Mouse (Mus musculus) induced T-regulatory cell, adult 2 months (primary cell): ENCODE measurements at regions not wholly inside any gene's neighbourhood (a gene's known extent, or its start where the extent isn't known, plus 50 kb on each side); places are given as distances from the start of the nearest gene placed in this dataset.

Source experiments
- DNase-seq: peaks from one replicate; pipeline ENCODE4 v3.0.0-alpha.2; 2012; ENCODE audit warnings: low read depth

GRCm38 (mm10) chr1:64295512-64295945 is 173.4 kb upstream of the Klf7 start:
- DNase-seq, result no peak

GRCm38 (mm10) chr1:64295051-64295450 is 173.0 kb upstream of the Klf7 start:
- DNase-seq, result no peak

DNA sequence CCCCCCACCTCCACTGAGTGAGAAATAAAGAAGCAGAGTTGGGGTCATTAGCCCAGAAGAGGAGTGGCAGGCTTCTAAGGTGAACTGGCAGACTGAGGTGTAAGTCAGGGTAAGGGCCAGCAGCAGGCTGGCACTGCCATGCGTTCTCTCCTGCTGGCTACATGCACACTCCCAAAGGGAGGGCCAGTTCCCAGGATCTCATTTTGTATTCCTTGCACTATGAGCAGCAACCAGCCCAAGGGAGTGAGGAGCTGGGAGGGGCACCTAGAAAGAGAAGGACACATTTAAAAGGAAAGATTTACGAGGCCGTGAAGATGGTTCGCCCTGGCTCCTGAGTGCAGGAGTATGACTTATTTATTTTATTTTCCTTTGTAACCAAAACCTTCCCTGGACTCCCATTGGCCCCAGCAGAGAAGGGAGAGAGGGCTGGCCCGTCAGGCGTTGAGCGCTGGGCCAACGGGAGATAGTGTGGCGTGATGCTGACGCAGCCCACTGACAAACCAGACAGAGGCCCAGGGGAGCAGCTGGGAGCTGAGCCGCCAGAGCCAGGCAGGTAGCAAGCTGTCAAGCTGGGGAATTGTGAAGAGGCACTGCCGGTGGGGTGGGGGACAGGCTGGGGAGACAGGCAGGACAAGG is 166.8 kb upstream of the Klf7 start:
- no peak for DNase-seq

DNA sequence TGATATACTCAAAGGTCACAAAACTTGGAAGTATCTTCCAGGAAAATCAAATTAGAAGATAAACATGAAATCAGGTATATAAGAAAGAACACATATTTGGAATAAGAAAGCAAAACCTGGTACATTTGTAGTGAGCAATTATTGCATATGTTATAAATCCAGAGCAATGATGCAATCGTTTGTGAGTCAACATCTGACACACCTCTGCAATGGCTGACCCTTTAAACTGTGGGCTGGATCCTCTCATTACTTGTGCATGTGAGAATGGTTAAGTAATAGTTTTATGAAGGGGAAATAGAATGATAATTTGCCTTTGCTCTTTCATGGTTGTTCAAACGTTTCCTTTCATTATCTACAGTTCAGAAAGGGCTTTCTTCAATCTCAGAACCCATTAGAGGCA is 165.0 kb upstream of the Klf7 start:
- DNase-seq, result no peak

- no peak for DNase-seq
Measured at GRCm38 (mm10) chr1:64284656-64285055, 162.6 kb upstream of the Klf7 start.

DNA sequence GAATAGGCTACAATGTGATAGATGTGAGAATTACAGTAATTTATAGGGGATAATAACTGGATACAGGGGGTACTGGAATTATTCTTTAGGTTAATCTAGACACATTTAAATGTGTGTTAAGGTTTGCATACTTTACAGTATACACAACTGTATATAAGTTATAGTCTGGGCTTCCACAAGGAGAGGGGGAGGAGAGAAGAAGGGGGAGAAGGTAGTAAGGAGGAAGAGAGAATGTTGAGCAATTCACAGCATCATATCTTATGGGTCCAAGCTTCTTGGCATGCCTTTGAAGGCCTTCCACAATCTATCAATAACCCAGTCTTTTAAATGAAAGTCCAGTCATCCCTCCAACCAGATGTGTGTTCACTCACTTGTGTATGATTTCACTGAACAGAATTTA is 153.8 kb upstream of the Klf7 start:
- no peak for DNase-seq

GRCm38 (mm10) chr1:64275086-64275802 is 153.2 kb upstream of the Klf7 start:
- no peak for DNase-seq

DNA sequence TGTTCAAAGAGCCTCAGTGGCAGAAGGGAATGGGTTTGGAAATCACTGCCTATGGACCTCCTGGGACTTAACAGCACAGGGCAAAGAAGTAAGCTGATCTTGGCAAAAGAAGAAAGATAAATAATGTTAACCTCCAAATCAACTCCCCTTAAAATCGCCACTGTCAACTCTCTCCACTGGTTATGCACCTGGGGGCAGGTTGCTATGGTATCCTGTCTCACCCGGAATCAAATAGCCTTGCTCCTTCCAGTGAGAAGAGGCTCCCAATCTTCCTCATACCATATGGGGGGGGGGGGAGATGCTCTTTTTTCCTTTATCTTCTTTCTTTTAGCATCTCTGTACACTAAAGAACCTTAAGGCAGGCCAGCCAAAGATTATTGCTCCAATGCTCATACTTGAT is 135.2 kb upstream of the Klf7 start:
- DNase-seq, result no peak

DNA sequence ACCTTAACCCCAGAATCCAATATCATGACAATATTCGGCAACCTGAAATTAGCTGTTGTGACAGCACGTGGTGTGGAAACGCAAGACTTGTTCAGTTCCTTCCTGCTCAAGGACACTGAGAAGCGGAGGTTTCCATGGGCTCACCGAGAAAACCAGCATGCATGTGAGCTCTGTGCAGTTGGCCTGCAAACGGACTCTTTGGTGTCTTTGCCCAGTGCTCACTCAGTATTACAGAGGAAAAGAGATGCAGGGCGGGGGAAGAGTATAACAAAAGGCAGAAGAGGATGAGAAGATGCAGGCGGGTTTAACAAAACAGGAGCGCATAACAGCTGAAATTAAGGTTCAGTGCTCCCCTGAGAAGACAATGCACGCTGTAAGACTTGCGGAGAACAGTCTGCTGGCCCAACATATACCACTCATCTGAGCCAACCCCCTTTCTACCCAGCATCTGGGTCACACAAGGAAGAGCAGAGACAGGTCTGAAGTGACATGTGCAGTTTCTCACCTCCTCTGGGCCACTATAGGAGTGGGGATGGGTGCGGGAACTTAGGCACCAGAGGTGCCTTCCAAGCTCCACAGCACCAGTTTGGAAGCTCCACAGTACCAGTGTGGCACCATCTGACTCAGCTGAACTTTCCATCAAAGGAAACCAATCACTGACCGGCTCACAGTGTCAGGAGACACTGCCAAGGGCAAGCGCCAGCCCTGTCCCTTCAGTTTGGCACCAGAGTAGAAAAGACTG is 133.6 kb upstream of the Klf7 start:
- no peak for DNase-seq

DNA sequence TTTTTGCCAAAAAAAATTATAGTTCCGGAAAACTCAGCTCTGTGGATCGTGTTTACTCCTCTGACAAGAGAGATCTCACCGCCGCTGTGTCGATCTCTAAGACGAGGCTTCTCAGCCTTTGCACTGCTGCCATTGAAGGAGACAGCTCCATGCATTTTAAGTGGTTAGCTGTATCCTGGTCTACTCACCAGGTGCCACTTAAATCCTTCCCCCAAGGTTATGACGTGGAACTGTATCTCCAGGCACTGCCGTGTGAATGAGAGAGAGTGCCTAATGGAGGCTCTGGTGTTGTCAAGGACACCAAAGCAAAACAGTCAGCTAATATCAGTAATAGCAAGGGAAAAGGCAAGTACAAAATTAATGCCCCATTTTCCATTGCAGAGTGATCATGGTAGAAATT is 132.6 kb upstream of the Klf7 start:
- no peak for DNase-seq

- DNase-seq, result no peak
Measured at GRCm38 (mm10) chr1:64253996-64254395, 131.9 kb upstream of the Klf7 start.

DNA sequence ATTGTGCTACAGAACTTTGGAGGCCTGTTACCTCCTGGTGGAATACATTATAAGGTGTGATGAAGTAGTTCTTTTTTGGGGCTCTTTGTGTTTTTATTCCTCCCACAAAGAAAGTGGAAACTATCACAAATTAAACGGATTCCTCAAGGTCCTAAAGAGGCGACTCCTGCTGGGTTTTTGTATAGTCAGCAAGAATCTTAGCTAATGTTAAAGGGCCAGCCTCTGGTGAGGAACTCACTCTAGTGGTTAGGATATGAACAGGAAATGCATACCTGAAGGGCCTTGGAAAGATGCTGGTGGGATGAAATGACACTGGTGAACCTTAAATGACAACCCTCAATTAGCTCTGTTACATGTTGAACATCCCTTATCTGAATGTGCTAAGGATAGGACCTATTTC is 120.3 kb upstream of the Klf7 start:
- no peak for DNase-seq

GRCm38 (mm10) chr1:64229654-64230053 is 107.6 kb upstream of the Klf7 start:
- DNase-seq, result no peak

- DNase-seq, result no peak
Measured at GRCm38 (mm10) chr1:64226001-64226918, 104.2 kb upstream of the Klf7 start.

DNA sequence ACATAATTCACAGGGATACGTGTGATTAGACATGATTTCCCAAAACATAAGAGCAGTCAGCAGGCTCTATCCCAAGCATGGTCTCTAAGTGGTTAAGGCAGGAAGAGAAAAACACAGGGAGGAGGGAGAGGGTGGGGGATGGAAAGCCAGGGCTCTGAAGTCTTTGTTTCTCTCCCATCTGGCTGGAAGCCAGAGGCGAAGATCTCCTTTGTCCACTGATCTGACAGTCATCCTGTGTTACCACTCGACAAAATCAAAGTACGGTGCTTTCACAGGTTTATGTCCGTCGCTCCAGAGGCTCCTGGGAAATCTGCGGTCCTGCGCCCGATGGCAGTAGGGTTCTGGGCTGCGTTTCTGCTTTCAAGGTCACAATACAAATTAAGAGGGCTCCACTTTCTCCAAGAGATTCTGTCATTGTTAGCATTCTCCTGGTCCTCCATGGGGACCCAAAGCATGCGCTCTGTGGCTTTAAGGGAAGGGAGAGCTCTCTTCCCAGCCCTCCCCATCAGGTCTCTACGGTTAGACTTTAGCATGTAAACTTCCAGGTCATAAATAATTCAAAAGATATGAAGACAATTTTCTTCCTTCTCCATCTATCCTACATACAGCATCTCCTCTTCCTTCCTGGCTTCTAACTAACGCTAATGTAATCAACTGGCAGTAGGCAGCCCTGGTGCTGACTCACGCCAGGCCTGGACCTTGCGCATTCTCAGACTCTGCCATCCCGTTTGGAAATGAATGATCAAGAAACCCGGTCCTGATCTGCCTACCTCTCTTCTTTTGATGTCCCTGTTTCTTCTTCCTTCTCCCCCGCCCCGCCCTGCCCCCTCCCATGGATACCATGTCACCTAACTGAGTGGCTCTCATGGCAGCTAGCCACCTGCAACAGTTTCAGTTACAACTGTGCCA is 102.0 kb upstream of the Klf7 start:
- DNase-seq, result no peak

DNA sequence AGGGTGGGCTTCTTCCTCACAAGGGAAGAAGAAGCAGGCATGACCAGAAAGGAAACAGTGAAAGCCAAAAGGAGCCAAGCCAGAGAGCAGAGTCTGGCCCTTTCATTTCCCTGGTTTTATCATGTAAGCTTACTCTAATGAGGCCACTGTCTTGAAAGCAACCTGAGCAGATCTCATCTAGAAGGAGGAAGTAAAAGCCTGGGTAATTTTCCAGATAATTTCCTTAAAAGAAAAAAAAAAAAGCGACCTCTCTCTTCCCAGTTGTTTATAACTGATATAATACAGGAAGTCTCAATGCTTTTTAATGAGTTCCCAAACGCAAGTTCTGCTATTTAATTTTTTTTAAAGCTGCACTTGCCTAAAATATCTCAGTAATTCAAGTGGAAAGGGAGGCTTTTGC is 100.4 kb upstream of the Klf7 start:
- DNase-seq, result no peak

- no peak for DNase-seq
Measured at GRCm38 (mm10) chr1:64220486-64220885, 98.4 kb upstream of the Klf7 start.

- DNase-seq, result no peak
Measured at GRCm38 (mm10) chr1:64220040-64220439, 98.0 kb upstream of the Klf7 start.

GRCm38 (mm10) chr1:64215646-64216045 is 93.6 kb upstream of the Klf7 start:
- no peak for DNase-seq

DNA sequence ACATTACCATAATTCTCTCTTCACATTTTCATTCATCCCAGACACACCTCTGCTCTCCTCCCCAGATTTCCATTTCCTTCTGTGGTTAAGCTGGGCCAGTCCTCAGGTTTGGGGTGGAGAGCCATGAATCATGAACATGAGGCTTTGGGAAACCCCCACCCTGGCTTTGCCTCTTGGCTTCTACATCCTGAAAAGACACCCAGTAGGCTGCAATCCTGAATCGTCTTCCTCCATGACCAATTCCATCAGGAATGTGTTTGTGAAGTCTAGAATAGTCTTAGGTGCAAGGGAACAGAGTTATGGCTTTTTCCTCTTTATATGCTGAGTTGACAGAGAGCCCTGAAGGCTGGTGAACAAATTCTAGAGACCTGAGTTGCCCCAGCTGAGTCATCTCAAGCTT is 87.0 kb upstream of the Klf7 start:
- no peak for DNase-seq

DNA sequence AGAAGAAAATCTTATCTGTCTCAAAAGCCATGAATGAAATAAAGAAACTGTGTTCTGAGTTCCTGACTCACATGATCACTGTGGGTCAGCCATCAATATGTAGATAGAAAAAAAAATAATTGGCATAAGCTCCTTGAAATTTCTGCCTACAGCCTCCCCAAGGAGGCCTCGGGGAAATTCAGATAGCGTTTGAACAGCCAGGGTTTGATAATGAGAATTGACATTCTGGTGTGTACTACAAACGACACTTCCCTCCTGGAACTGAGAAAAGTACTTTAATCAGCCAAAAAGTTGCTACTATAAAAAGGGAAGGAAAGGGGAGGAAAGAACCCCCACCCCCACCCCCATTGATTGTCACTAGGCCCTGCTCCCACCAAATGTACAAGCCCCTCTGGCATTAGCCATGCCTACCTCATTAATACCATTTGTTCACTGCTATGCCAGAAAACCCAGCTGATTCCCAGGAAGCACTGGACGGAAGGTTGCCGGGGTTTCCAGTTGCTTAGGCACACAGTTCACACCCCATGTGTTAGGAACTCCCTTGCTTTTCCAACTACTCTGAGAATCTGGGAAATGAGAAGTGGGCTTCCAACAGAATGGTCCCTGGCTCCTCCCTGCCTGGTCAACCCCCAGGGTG is 78.4 kb upstream of the Klf7 start:
- no peak for DNase-seq
